Mouse (Mus musculus): ENCODE measurements at regions not wholly inside any gene's neighbourhood (a gene's known extent, or its start where the extent isn't known, plus 50 kb on each side); places are given as distances from the start of the nearest gene placed in this dataset.

DNA sequence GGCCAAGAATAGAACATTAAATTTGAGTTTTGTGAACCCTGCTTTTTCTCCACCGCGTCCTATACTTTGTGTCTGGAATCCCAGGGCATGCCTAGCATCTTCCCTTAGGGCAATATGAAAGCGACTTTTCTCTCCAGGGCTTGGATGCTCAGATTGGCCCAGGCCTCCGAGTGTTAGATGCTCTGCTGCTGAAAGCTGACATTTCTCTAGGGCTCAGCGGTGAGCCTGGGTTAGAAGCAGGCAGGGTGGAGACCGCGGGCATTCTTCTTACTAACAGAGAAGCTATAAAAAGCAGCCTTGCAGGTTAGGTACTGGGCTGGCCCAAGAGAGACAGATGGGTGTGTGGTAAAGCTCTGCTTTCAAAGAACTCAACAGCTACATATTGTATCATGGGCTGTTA, 409.8 kb upstream of the Trpc7 start:
- TF ChIP-seq POLR2A (IDR thresholded peaks at IDR 0.05; ENCODE audit: control insufficient read depth, low read depth, low read length) = no peak
- TF ChIP-seq CTCF (IDR thresholded peaks at IDR 0.05; ENCODE audit: control insufficient read depth, insufficient read depth, insufficient replicate concordance, low read depth, low read length) = no peak
